Mouse (Mus musculus): ENCODE data around the gene Olfr1128. TPM values are rescaled to one million over a fixed set of nuclear protein-coding genes. Genes with fewer than 3 reads are reported as not detected.
"Not testable (repeated sequence)": the region's sequence is repeated elsewhere in the genome, so short reads cannot be mapped to it uniquely, and the experiment has no call there.

Olfr1128 gene
- not detected in 2 replicates for polyA plus RNA-seq (2014; fragmentation: Nextera tagmentation; extraction: Ambion mirVana)

DNA sequence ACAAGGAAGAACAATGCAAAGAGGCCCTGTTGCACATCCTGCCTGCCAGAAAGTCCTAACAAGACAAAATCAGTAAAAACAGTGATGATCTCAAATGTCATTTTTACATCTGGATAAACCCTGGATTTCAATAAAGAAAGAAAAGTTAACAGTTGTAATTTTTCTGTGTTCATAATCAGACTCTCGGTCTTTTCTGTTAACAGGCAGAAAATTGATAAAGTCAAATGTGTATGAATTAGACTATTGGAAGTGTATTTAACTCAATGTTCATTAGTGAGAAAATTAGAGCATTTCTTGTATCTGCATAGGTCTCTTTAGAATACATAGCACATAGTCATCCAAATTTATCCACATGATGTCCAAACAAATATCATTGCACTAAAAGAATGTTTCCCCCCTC is at the start of gene Olfr1128:
Gene Olfr1128 (minus strand): TSS at position 101 of the 400 bp plus-strand sequence.
- no peak within 1 kb of the TSS for H3K27ac ChIP-seq (replicated peaks; ENCODE audit: low read depth, low read length)
- DNase-seq (ENCODE audit: low spot score) (no peak), ATAC-seq (replicated peaks; ENCODE audit: insufficient number of reproducible peaks, low FRiP score, low TSS enrichment, low read depth) (no peak)
- no peaks in the 10 kb centered on the region for H3K9me3 ChIP-seq (replicated peaks; ENCODE audit: control insufficient read depth, low read length)
- H3K27me3 ChIP-seq (ENCODE audit: control insufficient read depth, insufficient read depth, low read length) = no peaks in the 10 kb centered on the region
- no peak within 1 kb of the TSS for H3K4me2 ChIP-seq (ENCODE audit: low read depth, low read length)
- H3K4me1 ChIP-seq (ENCODE audit: control insufficient read depth, insufficient read depth, low read length) = no peaks in the 10 kb centered on the region
- H3K9ac ChIP-seq (replicated peaks; ENCODE audit: low read length) = no peak within 1 kb of the TSS
- no peaks in the 10 kb centered on the region for H3K36me3 ChIP-seq (replicated peaks; ENCODE audit: control insufficient read depth, insufficient read depth, low read depth, low read length)
- 94% methylated on average over 1 of the region's 1 CpGs for WGBS
- H3K4me3 ChIP-seq (ENCODE audit: low read depth, low read length) = no peak within 1 kb of the TSS

DNA sequence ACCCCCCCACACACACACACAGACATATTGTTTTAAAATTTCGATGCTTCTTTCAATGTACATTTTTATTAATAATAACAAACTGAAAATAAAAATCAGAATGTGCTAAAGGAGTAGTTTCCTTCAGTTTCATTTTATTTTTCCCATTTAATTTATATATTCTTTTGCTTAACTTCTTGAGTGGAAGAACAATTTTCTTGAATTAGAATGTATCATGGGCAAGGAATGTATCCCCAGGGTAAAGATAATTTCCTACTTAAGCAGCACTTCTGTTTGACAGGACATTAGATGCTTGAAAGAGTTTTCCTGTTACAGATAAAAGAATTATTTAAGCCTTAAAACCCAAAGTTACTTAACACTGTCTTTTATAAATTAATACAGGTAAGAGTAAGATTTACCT is 28.3 kb upstream of the Olfr1128 start, which contains the start of gene Olfr1129:
Gene Olfr1129 (plus strand): TSS at position 301 of the 400 bp plus-strand sequence.
- not testable (repeated sequence) for H3K4me2 ChIP-seq (ENCODE audit: low read depth, low read length); H3K4me1 ChIP-seq (ENCODE audit: control insufficient read depth, insufficient read depth, low read length); H3K4me3 ChIP-seq (ENCODE audit: low read depth, low read length); H3K27ac ChIP-seq (replicated peaks; ENCODE audit: low read depth, low read length); H3K27me3 ChIP-seq (ENCODE audit: control insufficient read depth, insufficient read depth, low read length); DNase-seq (ENCODE audit: low spot score); H3K9ac ChIP-seq (replicated peaks; ENCODE audit: low read length); ATAC-seq (replicated peaks; ENCODE audit: insufficient number of reproducible peaks, low FRiP score, low TSS enrichment, low read depth); H3K9me3 ChIP-seq (replicated peaks; ENCODE audit: control insufficient read depth, low read length); H3K36me3 ChIP-seq (replicated peaks; ENCODE audit: control insufficient read depth, insufficient read depth, low read depth, low read length)
- 79% methylated on average over 1 of the region's 1 CpGs for WGBS

DNA sequence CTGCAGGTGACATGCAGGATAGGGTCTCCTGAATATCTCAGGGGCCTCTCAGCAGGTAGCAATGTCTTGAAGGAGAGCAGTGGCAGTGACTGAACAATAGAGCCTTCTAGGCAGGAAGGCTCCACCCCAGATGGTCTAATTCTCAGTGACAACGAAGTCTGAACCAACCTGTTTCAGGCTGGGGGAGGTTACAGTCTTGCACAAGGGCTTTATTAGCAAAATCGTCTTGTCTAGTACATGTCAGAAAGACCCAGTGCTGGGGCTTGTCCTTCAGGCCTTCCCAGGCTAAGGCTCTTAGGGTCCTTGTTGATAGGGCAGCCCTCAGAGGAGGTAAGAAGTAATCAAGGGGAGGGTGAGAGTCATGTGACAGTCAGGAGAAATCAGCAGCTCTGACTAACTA is 10.5 kb downstream of the Olfr1128 start:
- WGBS = 66% methylated on average over 2 of the region's 2 CpGs
- Histone ChIP-seq H3K36me3 (replicated peaks; ENCODE audit: control insufficient read depth, insufficient read depth, low read depth, low read length) (no peaks in the 10 kb centered on the region), H3K4me1 (ENCODE audit: control insufficient read depth, insufficient read depth, low read length) (no peaks in the 10 kb centered on the region), H3K9me3 (replicated peaks; ENCODE audit: control insufficient read depth, low read length) (no peaks in the 10 kb centered on the region), H3K9ac (replicated peaks; ENCODE audit: low read length) (no peak overlapping the region), H3K27me3 (ENCODE audit: control insufficient read depth, insufficient read depth, low read length) (no peaks in the 10 kb centered on the region), H3K27ac (replicated peaks; ENCODE audit: low read depth, low read length) (no peak overlapping the region), H3K4me3 (ENCODE audit: low read depth, low read length) (no peak overlapping the region), H3K4me2 (ENCODE audit: low read depth, low read length) (no peak overlapping the region)
- DNase-seq (ENCODE audit: low spot score) (no peak), ATAC-seq (replicated peaks; ENCODE audit: insufficient number of reproducible peaks, low FRiP score, low TSS enrichment, low read depth) (no peak)

DNA sequence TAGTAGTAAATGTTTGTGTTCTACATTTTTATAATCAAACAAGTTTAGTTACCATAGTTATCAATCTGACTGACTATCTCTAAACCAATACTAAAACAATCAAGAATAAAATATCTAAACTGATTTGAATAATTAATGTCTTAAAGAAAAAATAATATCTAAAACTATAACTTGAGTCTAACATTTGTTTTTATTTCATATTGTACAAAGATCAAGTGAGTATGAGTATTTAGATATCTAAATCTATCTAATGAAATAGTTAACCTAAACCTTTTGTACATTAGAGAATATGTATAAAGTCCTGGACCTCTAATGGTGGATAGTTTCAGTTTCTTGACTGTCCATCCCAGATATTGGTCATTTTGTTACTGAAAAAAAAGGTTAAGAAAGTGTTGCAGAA is 13.8 kb downstream of the Olfr1128 start, which contains the start of gene Olfr153:
Gene Olfr153 (plus strand): TSS at position 301 of the 400 bp plus-strand sequence.
- no peak within 1 kb of the TSS for H3K9ac ChIP-seq (replicated peaks; ENCODE audit: low read length)
- H3K4me1 ChIP-seq (ENCODE audit: control insufficient read depth, insufficient read depth, low read length) = no peaks in the 10 kb centered on the region
- no peak for DNase-seq (ENCODE audit: low spot score)
- H3K9me3 ChIP-seq (replicated peaks; ENCODE audit: control insufficient read depth, low read length) = no peaks in the 10 kb centered on the region
- H3K4me3 ChIP-seq (ENCODE audit: low read depth, low read length) = no peak within 1 kb of the TSS
- H3K4me2 ChIP-seq (ENCODE audit: low read depth, low read length) = no peak within 1 kb of the TSS
- no peaks in the 10 kb centered on the region for H3K36me3 ChIP-seq (replicated peaks; ENCODE audit: control insufficient read depth, insufficient read depth, low read depth, low read length)
- H3K27ac ChIP-seq (replicated peaks; ENCODE audit: low read depth, low read length) = no peak within 1 kb of the TSS
- no peak for ATAC-seq (replicated peaks; ENCODE audit: insufficient number of reproducible peaks, low FRiP score, low TSS enrichment, low read depth)
- H3K27me3 ChIP-seq (ENCODE audit: control insufficient read depth, insufficient read depth, low read length) = no peaks in the 10 kb centered on the region

DNA sequence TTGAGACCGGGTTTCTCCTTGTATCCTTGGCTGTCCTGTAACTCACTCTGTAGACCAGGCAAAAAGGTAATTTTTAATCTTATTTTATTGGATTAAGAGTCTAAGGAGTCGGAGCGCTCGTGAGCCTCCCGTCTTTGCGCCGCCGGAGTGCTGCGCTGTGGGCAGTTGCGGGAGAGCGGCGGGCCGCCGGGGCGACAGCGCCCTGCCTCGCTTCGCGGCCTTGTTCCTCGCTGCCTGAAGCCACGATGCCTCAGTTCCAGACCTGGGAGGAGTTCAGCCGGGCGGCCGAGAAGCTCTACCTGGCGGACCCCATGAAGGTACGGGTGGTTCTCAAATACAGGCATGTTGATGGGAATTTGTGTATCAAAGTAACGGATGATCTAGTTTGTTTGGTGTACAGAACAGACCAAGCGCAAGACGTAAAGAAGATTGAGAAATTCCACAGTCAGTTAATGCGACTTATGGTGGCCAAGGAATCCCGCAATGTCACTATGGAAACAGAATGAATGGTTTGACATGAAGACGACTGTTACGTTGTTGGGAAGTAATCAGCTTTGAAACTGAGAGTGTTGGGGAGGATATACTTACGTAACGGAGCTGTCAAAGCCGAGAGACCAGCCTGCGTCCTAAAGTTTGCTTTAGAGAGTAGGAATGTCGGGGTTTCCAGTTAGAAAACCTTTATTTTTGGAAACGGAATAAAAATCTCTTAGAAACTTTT is 19.3 kb downstream of the Olfr1128 start:
- not testable (repeated sequence) for H3K9ac ChIP-seq (replicated peaks; ENCODE audit: low read length); H3K27ac ChIP-seq (replicated peaks; ENCODE audit: low read depth, low read length); H3K9me3 ChIP-seq (replicated peaks; ENCODE audit: control insufficient read depth, low read length); H3K4me3 ChIP-seq (ENCODE audit: low read depth, low read length); H3K27me3 ChIP-seq (ENCODE audit: control insufficient read depth, insufficient read depth, low read length); H3K36me3 ChIP-seq (replicated peaks; ENCODE audit: control insufficient read depth, insufficient read depth, low read depth, low read length); H3K4me1 ChIP-seq (ENCODE audit: control insufficient read depth, insufficient read depth, low read length)
- ATAC-seq (replicated peaks; ENCODE audit: insufficient number of reproducible peaks, low FRiP score, low TSS enrichment, low read depth) = peak; percentile 73; the same call in 1 of the 2 replicates
- H3K4me2 ChIP-seq (ENCODE audit: low read depth, low read length) = 0 out of 2 replicates have a peak overlapping the region, but pooled peaks have one; percentile 19
- DNase-seq (ENCODE audit: low spot score) = peak; percentile 10
- WGBS = 34% methylated on average over 37 of the region's 39 CpGs

DNA sequence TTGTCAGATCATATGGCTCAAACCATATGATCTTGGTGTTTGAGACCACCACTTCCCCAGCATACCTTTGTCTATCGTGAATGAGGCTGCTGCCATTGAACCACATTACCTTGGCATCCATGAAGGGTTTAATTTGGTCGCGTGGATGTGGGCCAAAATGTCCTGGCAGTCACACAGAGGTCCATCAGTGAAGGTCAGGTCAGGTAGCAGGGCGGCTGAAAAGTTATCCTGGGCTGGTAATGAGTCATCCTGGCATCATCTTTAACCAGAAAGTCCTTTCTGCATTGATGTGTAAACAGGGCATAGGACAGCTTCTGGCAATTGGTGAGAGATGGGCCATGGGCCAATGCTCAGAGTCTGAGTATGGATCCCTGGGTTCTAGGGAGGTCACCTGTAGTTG is 24.7 kb downstream of the Olfr1128 start:
- no peak for ATAC-seq (replicated peaks; ENCODE audit: insufficient number of reproducible peaks, low FRiP score, low TSS enrichment, low read depth)
- no peaks in the 10 kb centered on the region for H3K9me3 ChIP-seq (replicated peaks; ENCODE audit: control insufficient read depth, low read length)
- DNase-seq (ENCODE audit: low spot score) = no peak
- H3K36me3 ChIP-seq (replicated peaks; ENCODE audit: control insufficient read depth, insufficient read depth, low read depth, low read length) = no peaks in the 10 kb centered on the region
- no peak overlapping the region for H3K4me3 ChIP-seq (ENCODE audit: low read depth, low read length)
- H3K27ac ChIP-seq (replicated peaks; ENCODE audit: low read depth, low read length) = no peak overlapping the region
- no peaks in the 10 kb centered on the region for H3K27me3 ChIP-seq (ENCODE audit: control insufficient read depth, insufficient read depth, low read length)
- no peak overlapping the region for H3K4me2 ChIP-seq (ENCODE audit: low read depth, low read length)
- H3K4me1 ChIP-seq (ENCODE audit: control insufficient read depth, insufficient read depth, low read length) = no peaks in the 10 kb centered on the region
- no peak overlapping the region for H3K9ac ChIP-seq (replicated peaks; ENCODE audit: low read length)
- WGBS = 95% methylated on average over 4 of the region's 4 CpGs

DNA sequence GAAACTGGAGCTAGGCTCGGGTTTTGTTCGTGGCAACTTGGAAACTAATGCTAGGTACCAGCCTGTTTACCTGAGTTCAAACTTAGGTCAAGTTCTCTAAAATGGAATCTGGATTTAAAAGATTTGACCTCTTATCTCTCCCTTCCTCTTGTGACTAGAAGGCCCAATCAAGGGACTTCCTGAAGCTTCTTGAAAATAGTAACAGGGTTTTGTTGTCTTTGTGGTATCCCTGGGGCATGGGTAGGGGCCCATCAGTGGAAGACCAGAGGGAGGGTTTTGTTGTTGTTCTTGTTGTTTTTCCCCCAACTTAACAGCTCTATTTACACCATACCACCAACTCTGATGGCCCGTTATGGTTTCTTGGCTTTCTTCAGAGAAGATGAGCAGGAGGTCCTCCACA is 28.8 kb downstream of the Olfr1128 start:
- no peaks in the 10 kb centered on the region for H3K36me3 ChIP-seq (replicated peaks; ENCODE audit: control insufficient read depth, insufficient read depth, low read depth, low read length)
- H3K4me2 ChIP-seq (ENCODE audit: low read depth, low read length) = no peak overlapping the region
- 81% methylated on average over 3 of the region's 3 CpGs for WGBS
- H3K9ac ChIP-seq (replicated peaks; ENCODE audit: low read length) = no peak overlapping the region
- H3K27ac ChIP-seq (replicated peaks; ENCODE audit: low read depth, low read length) = no peak overlapping the region
- no peak for ATAC-seq (replicated peaks; ENCODE audit: insufficient number of reproducible peaks, low FRiP score, low TSS enrichment, low read depth)
- H3K27me3 ChIP-seq (ENCODE audit: control insufficient read depth, insufficient read depth, low read length) = no peaks in the 10 kb centered on the region
- DNase-seq (ENCODE audit: low spot score) = no peak
- H3K9me3 ChIP-seq (replicated peaks; ENCODE audit: control insufficient read depth, low read length) = no peaks in the 10 kb centered on the region
- H3K4me3 ChIP-seq (ENCODE audit: low read depth, low read length) = no peak overlapping the region
- H3K4me1 ChIP-seq (ENCODE audit: control insufficient read depth, insufficient read depth, low read length) = no peaks in the 10 kb centered on the region

DNA sequence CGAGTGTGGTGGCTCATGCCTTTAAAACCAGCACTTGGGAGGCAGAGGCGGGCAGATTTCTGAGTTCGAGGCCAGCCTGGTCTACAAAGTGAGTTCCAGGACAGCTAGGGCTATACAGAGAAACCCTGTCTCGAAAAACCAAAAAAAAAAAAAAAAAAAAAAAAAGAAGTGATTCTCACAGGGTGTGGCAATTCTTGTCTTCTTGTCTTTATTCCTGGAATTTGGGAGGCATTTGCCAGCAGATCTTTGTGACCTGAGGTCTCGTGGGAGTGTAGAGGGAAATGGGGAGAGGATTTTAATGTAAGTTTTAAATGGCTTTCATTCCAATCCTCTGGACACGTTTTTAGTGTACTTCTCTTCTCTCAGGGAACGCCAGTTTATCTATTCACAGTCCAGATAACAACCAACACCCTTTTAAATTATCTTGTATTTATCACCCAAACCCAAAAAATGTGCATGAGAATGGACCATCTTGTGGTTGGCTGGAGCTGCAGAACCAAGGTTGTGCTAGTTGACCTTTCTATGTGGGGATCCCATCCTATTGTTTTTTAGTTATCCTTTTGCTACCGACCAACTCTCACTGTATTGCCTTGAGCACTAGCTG is 29.8 kb downstream of the Olfr1128 start:
- no peaks in the 10 kb centered on the region for H3K4me1 ChIP-seq (ENCODE audit: control insufficient read depth, insufficient read depth, low read length)
- no peak overlapping the region for H3K27ac ChIP-seq (replicated peaks; ENCODE audit: low read depth, low read length)
- no peak overlapping the region for H3K9ac ChIP-seq (replicated peaks; ENCODE audit: low read length)
- DNase-seq (ENCODE audit: low spot score) = no peak
- no peaks in the 10 kb centered on the region for H3K27me3 ChIP-seq (ENCODE audit: control insufficient read depth, insufficient read depth, low read length)
- H3K4me3 ChIP-seq (ENCODE audit: low read depth, low read length) = no peak overlapping the region
- no peak for ATAC-seq (replicated peaks; ENCODE audit: insufficient number of reproducible peaks, low FRiP score, low TSS enrichment, low read depth)
- H3K36me3 ChIP-seq (replicated peaks; ENCODE audit: control insufficient read depth, insufficient read depth, low read depth, low read length) = no peaks in the 10 kb centered on the region
- WGBS = 82% methylated on average over 7 of the region's 8 CpGs
- H3K9me3 ChIP-seq (replicated peaks; ENCODE audit: control insufficient read depth, low read length) = no peaks in the 10 kb centered on the region
- no peak overlapping the region for H3K4me2 ChIP-seq (ENCODE audit: low read depth, low read length)

Measured in embryonic facial prominence, embryonic 11.5 days (tissue).